Mouse (Mus musculus) stomach, embryonic 16.5 days (tissue): ENCODE measurements around the gene Rin3. TPM values are rescaled to one million over a fixed set of nuclear protein-coding genes. Genes with fewer than 3 reads are reported as not detected.

Experiments used
- ATAC-seq: fragments of 200-750 bp; cut with Nextera tagmentation; 2 replicates; pipeline ENCODE4 v1.8.0; 2017; ENCODE audit warnings: moderate number of reproducible peaks, moderate TSS enrichment; ENCODE audit not compliant: insufficient read depth, low FRiP score
- H3K27ac ChIP-seq: fragments of 300-500 bp; sonication (generic); 2 replicates; pipeline ENCODE4 v1.5.1; 2014; ENCODE audit warnings: low read length
- H3K27me3 ChIP-seq: fragments of 300-500 bp; sonication (generic); 2 replicates; pipeline ENCODE4 v1.6.1; 2014; ENCODE audit warnings: low read length, control low read depth, mixed read lengths; ENCODE audit not compliant: control insufficient read depth, insufficient read depth
- H3K36me3 ChIP-seq: fragments of 300-500 bp; sonication (generic); 2 replicates; pipeline ENCODE4 v1.6.1; 2014; ENCODE audit warnings: low read length; ENCODE audit not compliant: control insufficient read depth, insufficient read depth
- H3K4me1 ChIP-seq: fragments of 300-500 bp; sonication (generic); 2 replicates; pipeline ENCODE4 v1.6.1; 2014; ENCODE audit warnings: low read length, control low read depth, mixed read lengths; ENCODE audit not compliant: control insufficient read depth, insufficient read depth
- H3K4me2 ChIP-seq: fragments of 300-500 bp; sonication (generic); 2 replicates; pipeline ENCODE4 v1.6.1; 2014; ENCODE audit warnings: low read depth, low read length, mixed read lengths
- H3K4me3 ChIP-seq: fragments of 300-500 bp; sonication (generic); replicated peaks from 2 replicates; pipeline ENCODE4 v1.5.1; 2014; ENCODE audit warnings: mild to moderate bottlenecking, low read length
- H3K9ac ChIP-seq: fragments of 300-500 bp; sonication (generic); 2 replicates; pipeline ENCODE4 v1.6.1; 2014; ENCODE audit warnings: low read length
- H3K9me3 ChIP-seq: fragments of 300-500 bp; sonication (generic); replicated peaks from 2 replicates; pipeline ENCODE4 v1.6.1; 2016; ENCODE audit warnings: low read length, control low read depth; ENCODE audit not compliant: control insufficient read depth
- WGBS: fragments of 180-500 bp; shearing (Covaris S2); extraction: QIAGEN DNeasy Blood & Tissue Kit; methylation state at CpG from one replicate; pipeline ENCODE4 v1.1.7; 2014; 5-methylcytosine and 5-hydroxymethylcytosine counted together
- polyA plus RNA-seq: library from polyadenylated mRNA; unstranded; fragments of >200 nt; fragmentation: Nextera tagmentation; extraction: Ambion mirVana; gene quantifications from 2 replicates; pipeline ENCODE4 v1.2.1, GENCODE M21; 2015

Gene Rin3
- polyA plus RNA-seq, 1 experiment from 2014 or later: 9.3 TPM

DNA sequence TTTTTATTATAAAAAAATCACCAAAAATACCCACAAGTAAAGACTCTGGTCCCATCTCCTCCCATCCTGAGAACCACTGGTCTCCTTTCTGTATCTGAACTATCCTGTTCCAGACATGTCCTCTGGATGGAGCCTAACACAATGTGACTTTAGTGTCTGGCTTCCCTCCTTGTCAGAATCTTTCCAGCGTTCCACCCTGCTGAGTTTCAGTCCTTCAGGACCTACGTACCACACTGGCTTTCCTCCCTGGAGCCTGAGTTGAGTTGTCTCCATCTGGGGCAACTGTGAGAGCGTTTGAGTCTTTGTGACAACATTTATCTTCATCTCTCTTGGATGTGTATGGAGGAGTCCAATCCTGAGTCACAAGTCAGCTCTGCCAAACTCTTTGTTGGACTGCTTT is 30.9 kb upstream of the Rin3 start:
- WGBS: 47% methylated on average over 3 of the region's 3 CpGs
- Histone ChIP-seq H3K27me3 (no peaks in the 10 kb centered on the region), H3K9ac (no peak overlapping the region), H3K9me3 (no peaks in the 10 kb centered on the region), H3K36me3 (no peaks in the 10 kb centered on the region), H3K4me3 (no peak overlapping the region), H3K4me2 (no peak overlapping the region), H3K4me1 (no peaks in the 10 kb centered on the region), H3K27ac (no peak overlapping the region)
- no peak for ATAC-seq

DNA sequence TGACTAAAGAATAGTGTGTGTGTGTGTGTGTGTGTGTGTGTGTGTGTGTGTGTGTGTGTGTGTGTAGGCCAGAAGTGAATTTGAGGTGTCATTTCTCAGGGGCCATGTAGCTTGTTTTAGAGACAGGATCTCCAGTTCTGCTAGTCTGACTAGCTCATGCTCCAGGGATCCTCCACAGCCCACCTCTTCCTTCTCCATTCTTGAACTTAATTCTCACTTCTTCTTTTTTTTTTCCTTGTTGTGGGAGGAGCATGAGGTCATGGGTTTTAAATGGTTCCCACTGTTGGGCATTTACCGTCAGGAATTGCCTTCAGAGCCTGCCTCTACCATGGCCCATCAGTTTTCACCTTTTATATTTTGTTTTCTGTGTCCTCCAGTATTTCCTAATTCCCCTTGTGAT is 30.3 kb upstream of the Rin3 start:
- Histone ChIP-seq H3K27ac (no peak overlapping the region), H3K36me3 (no peaks in the 10 kb centered on the region), H3K4me1 (no peaks in the 10 kb centered on the region), H3K27me3 (no peaks in the 10 kb centered on the region), H3K4me3 (no peak overlapping the region), H3K9ac (no peak overlapping the region), H3K9me3 (no peaks in the 10 kb centered on the region), H3K4me2 (no peak overlapping the region)
- 63% methylated on average over 1 of the region's 1 CpGs for WGBS
- no peak for ATAC-seq

DNA sequence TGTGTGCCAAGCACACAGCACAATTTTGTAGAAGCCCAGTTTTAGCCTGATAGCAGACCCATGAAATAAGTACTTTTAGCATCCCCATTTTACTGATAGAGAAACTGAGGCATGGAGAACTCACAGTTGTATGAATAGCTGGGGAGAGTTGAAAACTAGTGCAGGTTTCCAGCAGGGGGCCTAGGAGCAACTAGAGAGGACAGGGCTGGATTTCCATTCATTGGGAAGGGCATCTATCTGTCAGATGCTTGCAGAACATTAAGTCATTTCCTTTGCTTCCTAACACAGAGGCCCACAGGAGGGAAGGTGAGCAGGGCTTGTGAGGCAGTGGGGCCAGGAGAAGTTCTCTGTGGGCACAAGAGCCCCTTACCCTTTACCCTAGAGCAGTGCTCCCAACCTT is 27.8 kb upstream of the Rin3 start:
- Histone ChIP-seq H3K27me3 (no peaks in the 10 kb centered on the region), H3K9ac (no peak overlapping the region), H3K36me3 (no peaks in the 10 kb centered on the region), H3K4me3 (no peak overlapping the region), H3K9me3 (no peaks in the 10 kb centered on the region), H3K4me1 (no peaks in the 10 kb centered on the region), H3K4me2 (no peak overlapping the region), H3K27ac (no peak overlapping the region)
- ATAC-seq: no peak

DNA sequence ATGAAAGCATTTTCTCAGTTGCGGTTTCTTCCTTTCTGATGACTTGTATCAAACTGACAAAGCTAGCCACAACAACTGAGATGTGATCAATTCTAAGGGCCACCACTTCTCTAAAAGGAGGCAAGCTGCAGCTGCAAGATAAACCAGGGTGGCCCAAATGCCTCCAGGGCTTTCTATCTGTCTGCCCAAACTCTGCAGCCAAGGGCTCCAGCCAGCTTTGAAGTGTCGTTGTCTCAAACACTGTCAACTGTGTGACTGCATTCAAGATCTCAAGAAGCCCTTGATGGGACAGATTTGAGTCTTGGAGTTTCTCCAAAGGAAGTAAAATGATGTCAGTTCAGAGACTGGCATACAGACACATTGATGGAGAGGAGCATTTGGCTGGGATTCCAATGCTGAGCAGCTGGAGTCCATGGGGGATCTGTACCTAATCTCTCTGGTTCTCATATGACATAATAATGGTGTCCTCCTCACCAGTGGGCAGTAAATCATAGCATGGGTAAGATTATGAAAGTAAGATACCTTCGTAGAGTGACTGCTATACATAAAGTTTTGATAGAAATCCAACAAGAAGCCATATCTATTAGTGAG is 24.2 kb upstream of the Rin3 start:
- Histone ChIP-seq H3K4me2 (no peak overlapping the region), H3K27ac (no peak overlapping the region), H3K9ac (no peak overlapping the region), H3K27me3 (no peaks in the 10 kb centered on the region), H3K9me3 (no peaks in the 10 kb centered on the region), H3K4me3 (no peak overlapping the region), H3K4me1 (peaks cover 12% of the 10 kb centered on the region), H3K36me3 (no peaks in the 10 kb centered on the region)
- ATAC-seq: no peak
- 62% methylated on average over 3 of the region's 3 CpGs for WGBS

DNA sequence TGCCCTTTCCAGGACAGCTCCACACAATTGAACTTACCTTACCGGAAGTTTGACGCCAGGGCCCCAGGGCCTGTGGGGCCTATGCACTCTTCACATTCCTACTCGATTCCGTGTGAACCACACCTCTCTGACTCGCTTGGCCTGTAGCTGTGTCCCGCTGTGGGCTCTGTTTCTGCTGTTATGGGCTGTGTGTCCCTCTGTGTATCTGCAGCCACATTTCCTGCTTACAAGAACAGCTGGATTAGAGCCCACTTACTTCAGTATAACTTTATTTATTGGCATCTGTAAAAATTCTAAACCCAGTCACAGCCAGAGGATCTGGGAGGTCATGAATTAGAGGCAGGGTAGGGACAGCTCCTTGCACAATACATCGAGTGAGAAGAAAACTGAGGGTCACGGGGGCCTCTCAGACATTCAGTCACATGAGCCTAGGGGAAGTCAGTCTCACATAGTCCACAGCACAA is 20.9 kb upstream of the Rin3 start:
- Histone ChIP-seq H3K9me3 (no peaks in the 10 kb centered on the region), H3K27ac (peak overlapping the region; percentile 47; the same call in 1 of the 2 replicates), H3K27me3 (no peaks in the 10 kb centered on the region), H3K4me1 (peaks cover 12% of the 10 kb centered on the region), H3K4me2 (no peak overlapping the region), H3K36me3 (no peaks in the 10 kb centered on the region), H3K9ac (no peak overlapping the region), H3K4me3 (no peak overlapping the region)
- peak; percentile 70; the same call in 1 of the 2 replicates for ATAC-seq
- WGBS: 28% methylated on average over 8 of the region's 8 CpGs

DNA sequence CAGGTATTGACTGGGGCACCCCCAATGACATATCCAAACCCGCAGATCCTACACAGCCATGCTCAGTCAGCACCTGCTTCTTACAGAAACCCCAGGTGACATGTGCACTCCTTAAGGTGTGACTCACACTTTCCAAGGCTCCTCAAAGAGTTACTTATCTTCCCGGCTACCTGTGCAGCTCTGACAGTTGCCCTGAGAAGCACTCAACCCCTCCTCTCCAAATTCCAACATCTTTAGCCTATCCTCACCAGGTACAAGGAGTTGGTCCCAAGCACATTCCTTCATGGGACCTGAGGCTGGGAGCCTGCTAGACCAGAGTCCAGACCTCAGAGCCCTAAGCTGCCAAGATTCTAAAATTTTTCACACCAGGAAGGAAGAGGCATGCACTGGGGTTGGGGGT is 20.0 kb upstream of the Rin3 start:
- no peak overlapping the region for H3K4me2 ChIP-seq
- H3K4me3 ChIP-seq: no peak overlapping the region
- 0 out of 2 replicates have a peak, but pooled peaks have one; percentile 31 for ATAC-seq
- 91% methylated on average over 2 of the region's 2 CpGs for WGBS
- no peaks in the 10 kb centered on the region for H3K27me3 ChIP-seq
- peak overlapping the region; percentile 6; the same call in 1 of the 2 replicates for H3K27ac ChIP-seq
- no peaks in the 10 kb centered on the region for H3K9me3 ChIP-seq
- H3K9ac ChIP-seq: no peak overlapping the region
- H3K36me3 ChIP-seq: no peaks in the 10 kb centered on the region
- peaks cover 12% of the 10 kb centered on the region for H3K4me1 ChIP-seq

DNA sequence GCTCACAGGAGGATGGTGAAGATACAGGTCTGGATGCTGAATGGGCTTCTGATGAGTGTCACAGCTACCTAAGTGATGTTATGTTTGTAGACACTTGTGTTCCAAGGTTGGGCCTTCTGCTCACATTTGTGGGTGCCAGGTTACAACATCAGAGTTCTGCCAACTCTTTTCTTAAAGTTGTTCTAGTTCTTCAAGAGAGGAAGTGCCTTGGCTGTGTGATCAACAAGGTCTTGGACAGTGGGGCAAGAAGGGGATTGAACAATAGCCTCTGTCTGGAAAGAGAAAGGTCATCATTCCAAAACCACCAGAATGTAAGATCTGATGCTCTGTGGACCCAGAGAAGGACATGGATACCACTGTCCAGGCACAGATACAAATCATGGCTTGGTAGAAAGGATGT is 19.6 kb upstream of the Rin3 start:
- H3K27me3 ChIP-seq: no peaks in the 10 kb centered on the region
- H3K9ac ChIP-seq: no peak overlapping the region
- no peak overlapping the region for H3K27ac ChIP-seq
- H3K36me3 ChIP-seq: no peaks in the 10 kb centered on the region
- H3K4me2 ChIP-seq: no peak overlapping the region
- H3K9me3 ChIP-seq: no peaks in the 10 kb centered on the region
- H3K4me1 ChIP-seq: peaks cover 12% of the 10 kb centered on the region
- no peak for ATAC-seq
- no peak overlapping the region for H3K4me3 ChIP-seq

DNA sequence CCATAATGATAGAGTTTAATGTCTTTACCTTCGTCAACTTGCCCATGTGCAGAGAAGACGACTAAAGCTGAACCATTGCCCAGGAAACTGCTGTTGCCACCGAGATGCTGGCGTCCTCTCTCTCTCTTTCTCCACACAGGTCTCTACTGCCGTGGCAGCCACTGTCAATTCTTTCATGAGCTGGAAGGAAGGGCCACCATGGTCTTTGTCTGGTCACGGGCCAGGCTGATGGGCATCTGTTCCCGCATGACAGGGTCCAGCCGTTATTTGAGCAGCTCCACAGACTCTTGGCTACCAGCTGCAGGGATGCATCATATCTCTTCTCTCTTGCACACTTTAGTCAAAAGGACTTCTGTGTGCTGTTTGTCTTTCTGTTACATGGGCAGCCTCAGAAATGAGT is 16.4 kb upstream of the Rin3 start:
- H3K9ac ChIP-seq: no peak overlapping the region
- peaks cover 11% of the 10 kb centered on the region for H3K4me1 ChIP-seq
- ATAC-seq: no peak
- H3K4me2 ChIP-seq: no peak overlapping the region
- H3K36me3 ChIP-seq: no peaks in the 10 kb centered on the region
- H3K4me3 ChIP-seq: no peak overlapping the region
- no peaks in the 10 kb centered on the region for H3K9me3 ChIP-seq
- WGBS: 84% methylated on average over 8 of the region's 8 CpGs
- H3K27ac ChIP-seq: no peak overlapping the region
- H3K27me3 ChIP-seq: no peaks in the 10 kb centered on the region

DNA sequence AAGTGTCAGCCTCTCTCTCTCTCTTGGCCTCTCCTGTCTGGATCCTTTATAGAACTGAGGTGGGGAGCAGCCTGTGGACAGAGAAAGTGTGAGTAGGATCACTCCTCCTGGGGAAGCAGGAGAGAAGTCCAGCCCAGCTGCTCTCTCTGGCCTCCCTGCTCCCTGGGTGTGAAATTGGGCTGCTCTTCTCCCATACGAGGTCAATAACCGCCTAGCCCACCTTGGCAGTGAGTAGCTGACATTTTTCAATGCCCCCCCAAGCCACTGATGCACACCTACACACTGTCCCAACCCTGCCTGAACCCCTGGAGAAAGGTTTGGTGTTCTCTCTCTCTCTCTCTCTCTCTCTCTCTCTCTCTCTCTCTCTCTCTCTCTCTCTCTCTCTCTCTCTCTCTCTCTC is 13.7 kb upstream of the Rin3 start:
- no peak for ATAC-seq
- no peak overlapping the region for H3K9ac ChIP-seq
- no peak overlapping the region for H3K4me3 ChIP-seq
- no peaks in the 10 kb centered on the region for H3K9me3 ChIP-seq
- H3K36me3 ChIP-seq: no peaks in the 10 kb centered on the region
- no peak overlapping the region for H3K27ac ChIP-seq
- H3K4me2 ChIP-seq: no peak overlapping the region
- H3K4me1 ChIP-seq: no peaks in the 10 kb centered on the region
- no peaks in the 10 kb centered on the region for H3K27me3 ChIP-seq
- 40% methylated on average over 2 of the region's 2 CpGs for WGBS
